Mouse (Mus musculus) small intestine, adult 2 months (tissue): ENCODE measurements around the gene Yipf6.

Experiments
- CTCF ChIP-seq: fragments of 200-500 bp; IDR thresholded peaks from 2 replicates; pipeline ENCODE4 v1.5.1; 2012; ENCODE audit warnings: low read depth, mild to moderate bottlenecking, control low read depth, inconsistent platforms, low read length, moderate library complexity, mixed read lengths; ENCODE audit not compliant: insufficient replicate concordance, insufficient read length; ENCODE audit errors: extremely low read depth
- POLR2A ChIP-seq: fragments of 200-500 bp; IDR thresholded peaks from 2 replicates; pipeline ENCODE4 v1.6.1; 2012; ENCODE audit warnings: low read depth, mild to moderate bottlenecking, control low read depth, inconsistent platforms, low read length, moderate library complexity

DNA sequence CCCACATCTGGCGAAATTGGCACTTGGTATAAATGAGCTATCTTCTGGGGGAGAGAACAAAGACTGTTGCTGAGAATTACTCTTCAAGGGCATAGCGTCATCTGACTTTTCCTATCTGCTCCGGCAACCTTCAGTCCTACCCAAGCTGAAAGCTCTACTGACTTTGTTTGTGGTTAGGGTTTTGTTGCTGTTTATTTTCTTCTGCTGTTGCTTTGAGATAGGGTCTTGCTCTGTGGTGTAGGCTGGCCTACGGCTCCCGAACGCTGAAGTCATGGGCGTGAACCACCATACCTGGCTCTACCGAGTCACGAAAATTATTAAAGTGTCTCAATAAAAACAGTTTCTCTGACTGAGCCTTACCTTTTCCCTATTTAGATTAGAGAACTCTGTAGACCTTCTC is 22.2 kb downstream of the Yipf6 start:
- no peak for TF ChIP-seq CTCF
- no peak for TF ChIP-seq POLR2A
